Mouse (Mus musculus): ENCODE results near the gene Pde3b.

- no peak for TF ChIP-seq MAFK (IDR thresholded peaks at IDR 0.05; ENCODE audit: insufficient read depth, low read depth, low read length)
- TF ChIP-seq ZNF384 (IDR thresholded peaks at IDR 0.05; ENCODE audit: low read depth, low read length) = no peak
Measured at GRCm38 (mm10) chr7:114494033-114494432, 79.0 kb downstream of the Pde3b start.

Measured in ES-E14 (cell line).